Mouse (Mus musculus): Measurements from ENCODE around the gene Chchd10. TPM values are rescaled to one million over a fixed set of nuclear protein-coding genes. Genes with fewer than 3 reads are reported as not detected.

Chchd10 gene
- total and polyA plus RNA-seq, 2 experiments from 2014 or later: 221 to 266 TPM

GRCm38 (mm10) chr10:75904391-75904790, 28.5 kb upstream of the Chchd10 start:
- no peak overlapping the region for H3K27ac ChIP-seq (ENCODE audit: low read depth, low read length)
- ATAC-seq (ENCODE audit: low FRiP score) (no peak), DNase-seq (ENCODE audit: low spot score) (no peak)
- H3K27me3 ChIP-seq (ENCODE audit: insufficient read depth, low read length): no peaks in the 10 kb centered on the region
- H3K4me1 ChIP-seq (ENCODE audit: insufficient read depth, low read length): no peaks in the 10 kb centered on the region
- H3K4me2 ChIP-seq (ENCODE audit: low read depth, low read length, poor library complexity, severe bottlenecking): no peak overlapping the region
- H3K36me3 ChIP-seq (ENCODE audit: insufficient read depth, low read length): peaks cover 78% of the 10 kb centered on the region
- H3K4me3 ChIP-seq (ENCODE audit: low read depth, low read length): no peak overlapping the region
- no peak for TF ChIP-seq CTCF (IDR thresholded peaks at IDR 0.05)
- H3K9me3 ChIP-seq (ENCODE audit: low read length): no peaks in the 10 kb centered on the region
- 91% methylated on average over 5 of the region's 5 CpGs for WGBS
- H3K9ac ChIP-seq (replicated peaks; ENCODE audit: low read length, poor library complexity, severe bottlenecking): no peak overlapping the region

GRCm38 (mm10) chr10:75906882-75907281, 26.0 kb upstream of the Chchd10 start:
- Histone ChIP-seq H3K36me3 (ENCODE audit: insufficient read depth, low read length) (peaks cover 86% of the 10 kb centered on the region), H3K4me2 (ENCODE audit: low read depth, low read length, poor library complexity, severe bottlenecking) (no peak overlapping the region), H3K27me3 (ENCODE audit: insufficient read depth, low read length) (no peaks in the 10 kb centered on the region), H3K9ac (replicated peaks; ENCODE audit: low read length, poor library complexity, severe bottlenecking) (no peak overlapping the region), H3K9me3 (ENCODE audit: low read length) (no peaks in the 10 kb centered on the region), H3K4me3 (ENCODE audit: low read depth, low read length) (no peak overlapping the region), H3K4me1 (ENCODE audit: insufficient read depth, low read length) (no peaks in the 10 kb centered on the region), H3K27ac (ENCODE audit: low read depth, low read length) (no peak overlapping the region)
- no peak for DNase-seq (ENCODE audit: low spot score)
- 97% methylated on average over 4 of the region's 4 CpGs for WGBS
- ATAC-seq (ENCODE audit: low FRiP score): no peak
- no peak for TF ChIP-seq CTCF (IDR thresholded peaks at IDR 0.05)

- Histone ChIP-seq H3K27ac (ENCODE audit: low read depth, low read length) (no peak overlapping the region), H3K9me3 (ENCODE audit: low read length) (no peaks in the 10 kb centered on the region), H3K4me2 (ENCODE audit: low read depth, low read length, poor library complexity, severe bottlenecking) (no peak overlapping the region), H3K36me3 (ENCODE audit: insufficient read depth, low read length) (peaks cover 69% of the 10 kb centered on the region), H3K9ac (replicated peaks; ENCODE audit: low read length, poor library complexity, severe bottlenecking) (no peak overlapping the region), H3K4me3 (ENCODE audit: low read depth, low read length) (no peak overlapping the region), H3K27me3 (ENCODE audit: insufficient read depth, low read length) (no peaks in the 10 kb centered on the region), H3K4me1 (ENCODE audit: insufficient read depth, low read length) (no peaks in the 10 kb centered on the region)
- no peak for TF ChIP-seq CTCF (IDR thresholded peaks at IDR 0.05)
- 74% methylated on average over 2 of the region's 2 CpGs for WGBS
- ATAC-seq (ENCODE audit: low FRiP score) (no peak), DNase-seq (ENCODE audit: low spot score) (no peak)
Measured at GRCm38 (mm10) chr10:75910698-75911097, 22.2 kb upstream of the Chchd10 start.

GRCm38 (mm10) chr10:75913013-75913589, 19.8 kb upstream of the Chchd10 start:
- ATAC-seq (ENCODE audit: low FRiP score) (no peak), DNase-seq (ENCODE audit: low spot score) (no peak)
- no peak for TF ChIP-seq CTCF (IDR thresholded peaks at IDR 0.05)
- Histone ChIP-seq H3K27me3 (ENCODE audit: insufficient read depth, low read length) (no peaks in the 10 kb centered on the region), H3K9ac (replicated peaks; ENCODE audit: low read length, poor library complexity, severe bottlenecking) (no peak overlapping the region), H3K36me3 (ENCODE audit: insufficient read depth, low read length) (peaks cover 45% of the 10 kb centered on the region), H3K27ac (ENCODE audit: low read depth, low read length) (no peak overlapping the region), H3K4me2 (ENCODE audit: low read depth, low read length, poor library complexity, severe bottlenecking) (no peak overlapping the region), H3K4me1 (ENCODE audit: insufficient read depth, low read length) (no peaks in the 10 kb centered on the region), H3K4me3 (ENCODE audit: low read depth, low read length) (no peak overlapping the region), H3K9me3 (ENCODE audit: low read length) (no peaks in the 10 kb centered on the region)
- whole genome bisulfite sequencing: 76% methylated on average over 6 of the region's 6 CpGs

GRCm38 (mm10) chr10:75915557-75915956, 17.4 kb upstream of the Chchd10 start:
- no peaks in the 10 kb centered on the region for H3K9me3 ChIP-seq (ENCODE audit: low read length)
- H3K27ac ChIP-seq (ENCODE audit: low read depth, low read length): no peak overlapping the region
- H3K4me1 ChIP-seq (ENCODE audit: insufficient read depth, low read length): peaks cover 4% of the 10 kb centered on the region; the same call in 1 of the 2 replicates
- H3K4me3 ChIP-seq (ENCODE audit: low read depth, low read length): no peak overlapping the region
- no peak for ATAC-seq (ENCODE audit: low FRiP score)
- H3K9ac ChIP-seq (replicated peaks; ENCODE audit: low read length, poor library complexity, severe bottlenecking): no peak overlapping the region
- H3K36me3 ChIP-seq (ENCODE audit: insufficient read depth, low read length): peaks cover 29% of the 10 kb centered on the region
- no peak for DNase-seq (ENCODE audit: low spot score)
- no peaks in the 10 kb centered on the region for H3K27me3 ChIP-seq (ENCODE audit: insufficient read depth, low read length)
- 91% methylated on average over 7 of the region's 7 CpGs for WGBS
- H3K4me2 ChIP-seq (ENCODE audit: low read depth, low read length, poor library complexity, severe bottlenecking): no peak overlapping the region
- TF ChIP-seq CTCF (IDR thresholded peaks at IDR 0.05): no peak

GRCm38 (mm10) chr10:75916840-75917239, 16.1 kb upstream of the Chchd10 start:
- Histone ChIP-seq H3K9me3 (ENCODE audit: low read length) (no peaks in the 10 kb centered on the region), H3K4me3 (ENCODE audit: low read depth, low read length) (no peak overlapping the region), H3K27me3 (ENCODE audit: insufficient read depth, low read length) (no peaks in the 10 kb centered on the region), H3K27ac (ENCODE audit: low read depth, low read length) (no peak overlapping the region), H3K36me3 (ENCODE audit: insufficient read depth, low read length) (peaks cover 17% of the 10 kb centered on the region), H3K4me2 (ENCODE audit: low read depth, low read length, poor library complexity, severe bottlenecking) (no peak overlapping the region), H3K9ac (replicated peaks; ENCODE audit: low read length, poor library complexity, severe bottlenecking) (no peak overlapping the region), H3K4me1 (ENCODE audit: insufficient read depth, low read length) (peaks cover 4% of the 10 kb centered on the region; the same call in 1 of the 2 replicates)
- ATAC-seq (ENCODE audit: low FRiP score): no peak
- no peak for TF ChIP-seq CTCF (IDR thresholded peaks at IDR 0.05)
- DNase-seq (ENCODE audit: low spot score): no peak
- WGBS: 78% methylated on average over 8 of the region's 8 CpGs
